Mouse (Mus musculus) skeletal muscle tissue, adult 2 months (tissue): ENCODE results near the gene Rdh5.

Experiments used
- DNase-seq: peaks from one replicate; pipeline ENCODE4 v3.0.0-alpha.2; 2012; ENCODE audit warnings: low read depth, low spot score

The Rdh5 gene

GRCm38 (mm10) chr10:128922822-128923012 is at the start of gene Rdh5:
Gene Rdh5, minus strand, starts transcription at chr10:128922888.
- no peak for DNase-seq

GRCm38 (mm10) chr10:128970740-128971250 is 48.1 kb upstream of the Rdh5 start:
- no peak for DNase-seq

- DNase-seq, result no peak
Measured at GRCm38 (mm10) chr10:128968341-128968749, 45.7 kb upstream of the Rdh5 start.

- no peak for DNase-seq
Measured at GRCm38 (mm10) chr10:128965871-128966270, 43.2 kb upstream of the Rdh5 start.

- DNase-seq, result no peak
Measured at GRCm38 (mm10) chr10:128964961-128965360, 42.3 kb upstream of the Rdh5 start.

GRCm38 (mm10) chr10:128960590-128961584 is 38.2 kb upstream of the Rdh5 start, which contains the start of gene Mettl7b:
Gene Mettl7b, minus strand, starts transcription at chr10:128960988.
- no peak for DNase-seq

GRCm38 (mm10) chr10:128960142-128960541 is 37.5 kb upstream of the Rdh5 start:
- no peak for DNase-seq

GRCm38 (mm10) chr10:128958340-128958739 is 35.7 kb upstream of the Rdh5 start:
- DNase-seq, result no peak

GRCm38 (mm10) chr10:128950208-128950887 is 27.7 kb upstream of the Rdh5 start:
- DNase-seq, result no peak

- DNase-seq, result no peak
Measured at GRCm38 (mm10) chr10:128947496-128947895, 24.8 kb upstream of the Rdh5 start.

- DNase-seq, result peak; percentile 72
Measured at GRCm38 (mm10) chr10:128945675-128946074, 23.0 kb upstream of the Rdh5 start.

- DNase-seq, result no peak
Measured at GRCm38 (mm10) chr10:128940475-128941061, 17.9 kb upstream of the Rdh5 start.

GRCm38 (mm10) chr10:128938974-128939373 is 16.3 kb upstream of the Rdh5 start:
- DNase-seq, result peak; percentile 32

GRCm38 (mm10) chr10:128938457-128938856 is 15.8 kb upstream of the Rdh5 start:
- DNase-seq, result peak; percentile 95

GRCm38 (mm10) chr10:128937756-128938390 is 15.2 kb upstream of the Rdh5 start:
- peak; percentile 52 for DNase-seq

- peak; percentile 58 for DNase-seq
Measured at GRCm38 (mm10) chr10:128935826-128936440, 13.2 kb upstream of the Rdh5 start.

GRCm38 (mm10) chr10:128934997-128935787 is 12.5 kb upstream of the Rdh5 start:
- no peak for DNase-seq

GRCm38 (mm10) chr10:128933976-128934721 is 11.5 kb upstream of the Rdh5 start:
- no peak for DNase-seq

GRCm38 (mm10) chr10:128933574-128933973 is 10.9 kb upstream of the Rdh5 start, which contains the start of gene Itga7:
Gene Itga7, plus strand, starts transcription at chr10:128933818.
- no peak for DNase-seq

GRCm38 (mm10) chr10:128931441-128931840 is 8.8 kb upstream of the Rdh5 start:
- peak; percentile 86 for DNase-seq
